Mouse (Mus musculus) limb, embryonic 12.5 days (tissue): Measurements from ENCODE around the gene 4933402D24Rik. TPM values are rescaled to one million over a fixed set of nuclear protein-coding genes. Genes with fewer than 3 reads are reported as not detected.

Source experiments
- ATAC-seq: fragments of 200-750 bp; cut with Nextera tagmentation; 2 replicates; pipeline ENCODE4 v1.8.0; 2017; ENCODE audit warnings: low read depth, moderate TSS enrichment; ENCODE audit not compliant: insufficient number of reproducible peaks, insufficient read depth, low FRiP score, low TSS enrichment
- H3K27ac ChIP-seq: fragments of 300-500 bp; sonication (generic); 2 replicates; pipeline ENCODE4 v1.5.1; 2016; ENCODE audit warnings: mild to moderate bottlenecking, moderate library complexity
- H3K27me3 ChIP-seq: fragments of 300-500 bp; sonication (generic); 2 replicates; pipeline ENCODE4 v1.6.1; 2016; ENCODE audit warnings: mild to moderate bottlenecking, moderate library complexity
- H3K36me3 ChIP-seq: fragments of 300-500 bp; sonication (generic); 2 replicates; pipeline ENCODE4 v1.6.1; 2016; ENCODE audit warnings: mild to moderate bottlenecking, moderate library complexity
- H3K4me1 ChIP-seq: fragments of 300-500 bp; sonication (generic); replicated peaks from 2 replicates; pipeline ENCODE4 v1.6.1; 2016
- H3K4me2 ChIP-seq: fragments of 300-500 bp; sonication (generic); 2 replicates; pipeline ENCODE4 v1.6.1; 2016; ENCODE audit warnings: mild to moderate bottlenecking, moderate library complexity
- H3K4me3 ChIP-seq: fragments of 300-500 bp; sonication (generic); replicated peaks from 2 replicates; pipeline ENCODE4 v1.5.1; 2016; ENCODE audit warnings: mild to moderate bottlenecking
- H3K9ac ChIP-seq: fragments of 300-500 bp; sonication (generic); replicated peaks from 2 replicates; pipeline ENCODE4 v1.6.1; 2016; ENCODE audit warnings: mild to moderate bottlenecking, moderate library complexity
- H3K9me3 ChIP-seq: fragments of 300-500 bp; sonication (generic); 2 replicates; pipeline ENCODE4 v1.6.1; 2016; ENCODE audit warnings: mild to moderate bottlenecking, moderate library complexity
- WGBS: fragments of 180-500 bp; shearing (Covaris S2); methylation state at CpG from one replicate; pipeline ENCODE4 v1.1.7; 2016; 5-methylcytosine and 5-hydroxymethylcytosine counted together
- polyA plus RNA-seq: library from polyadenylated mRNA; unstranded; fragments of >200 nt; fragmentation: Nextera tagmentation; extraction: Ambion mirVana; gene quantifications from 2 replicates; pipeline ENCODE4 v1.2.1, GENCODE M21; 2016

4933402D24Rik gene
- polyA plus RNA-seq, 1 experiment from 2014 or later, result 0.23 TPM

DNA sequence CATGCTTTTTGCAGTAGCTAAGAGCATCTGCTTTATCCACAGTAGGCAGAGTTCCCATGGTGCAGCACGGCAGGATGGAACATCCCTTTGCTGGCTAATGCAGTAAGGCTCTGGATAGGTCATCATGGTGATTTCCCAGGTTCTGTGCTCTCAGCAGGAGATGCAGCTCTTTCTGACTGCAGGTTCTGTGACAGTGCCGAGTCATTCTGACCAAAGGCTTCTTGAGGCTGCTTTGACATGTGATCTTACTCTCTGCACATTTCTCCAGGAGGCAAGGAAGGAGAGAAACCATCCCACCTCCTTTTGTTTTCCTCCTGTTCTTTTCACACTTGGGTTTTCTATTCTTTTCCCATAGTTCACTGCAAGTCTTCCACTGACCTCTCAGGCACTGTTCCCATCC lies 13.1 kb downstream of the 4933402D24Rik start:
- H3K4me3 ChIP-seq, result no peak overlapping the region
- H3K9ac ChIP-seq, result no peak overlapping the region
- no peaks in the 10 kb centered on the region for H3K4me1 ChIP-seq
- H3K36me3 ChIP-seq, result peaks cover 17% of the 10 kb centered on the region
- no peaks in the 10 kb centered on the region for H3K9me3 ChIP-seq
- no peak for ATAC-seq
- 63% methylated on average over 2 of the region's 2 CpGs for WGBS
- H3K27me3 ChIP-seq, result no peaks in the 10 kb centered on the region
- no peak overlapping the region for H3K4me2 ChIP-seq
- H3K27ac ChIP-seq, result no peak overlapping the region

DNA sequence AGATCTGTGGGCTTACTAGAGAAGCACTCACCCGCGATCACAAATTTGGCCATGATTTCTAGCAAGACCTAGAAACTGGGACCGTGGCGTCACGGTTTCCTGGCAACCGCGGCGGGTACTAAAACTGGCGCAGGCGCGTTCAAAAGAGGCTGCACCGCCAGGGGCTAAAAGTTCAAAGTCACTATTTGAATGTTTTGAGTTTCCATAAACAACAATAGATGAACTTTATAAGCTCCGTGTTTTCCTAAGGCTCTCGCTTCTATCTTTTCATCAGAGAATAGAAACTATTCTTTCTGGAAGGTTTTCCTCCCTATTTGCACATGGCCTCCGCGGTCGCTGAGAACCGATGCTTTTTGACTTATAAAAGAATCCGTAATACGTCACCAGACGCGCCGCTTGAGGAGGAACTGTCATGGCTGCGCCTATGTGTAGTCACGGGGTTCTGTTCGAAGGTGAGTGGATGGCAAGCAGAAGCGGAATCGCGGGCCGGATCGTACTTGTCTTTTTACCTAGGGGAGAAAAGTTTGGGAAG lies 38.8 kb downstream of the 4933402D24Rik start, which contains the start of the genes Mdh1b and Fastkd2:
Mdh1b (minus strand) TSS at position 79 of the 532 bp plus-strand sequence.
Fastkd2 (plus strand) TSS at position 375 of the 532 bp plus-strand sequence.
- peak within 1 kb of the TSS; percentile 66 for H3K9ac ChIP-seq
- H3K4me3 ChIP-seq, result peak within 1 kb of the TSS; percentile 68
- H3K27me3 ChIP-seq, result no peaks in the 10 kb centered on the region
- WGBS, result under 1% methylated on average over 31 of the region's 31 CpGs
- H3K27ac ChIP-seq, result no peak within 1 kb of the TSS
- H3K9me3 ChIP-seq, result no peaks in the 10 kb centered on the region
- ATAC-seq, result peak; percentile 88
- no peaks in the 10 kb centered on the region for H3K36me3 ChIP-seq
- peak within 1 kb of the TSS; percentile 68 for H3K4me2 ChIP-seq
- H3K4me1 ChIP-seq, result peaks cover 17% of the 10 kb centered on the region

DNA sequence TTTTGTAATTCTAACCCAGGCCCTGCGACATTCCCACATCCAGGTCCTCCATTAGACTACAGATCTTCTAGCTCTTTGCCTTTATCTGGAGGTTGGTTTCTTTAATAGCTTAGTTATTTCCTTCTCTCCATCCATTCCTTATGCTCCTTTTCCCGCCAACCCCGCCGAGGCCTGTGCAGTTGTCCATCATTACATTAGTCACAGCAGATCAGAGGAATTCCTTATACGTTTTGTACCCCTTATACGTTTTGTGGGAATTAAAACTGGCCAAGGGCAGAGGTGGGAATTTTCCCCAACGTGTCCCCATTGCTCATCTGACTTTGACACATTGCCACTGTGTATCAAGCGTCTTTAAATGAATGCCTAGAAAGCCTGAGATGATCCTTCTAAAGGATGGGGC lies 39.3 kb downstream of the 4933402D24Rik start:
- no peaks in the 10 kb centered on the region for H3K27me3 ChIP-seq
- no peaks in the 10 kb centered on the region for H3K9me3 ChIP-seq
- H3K4me2 ChIP-seq, result peak overlapping the region; percentile 68
- peaks cover 17% of the 10 kb centered on the region for H3K4me1 ChIP-seq
- no peak overlapping the region for H3K9ac ChIP-seq
- no peak overlapping the region for H3K27ac ChIP-seq
- H3K4me3 ChIP-seq, result peak overlapping the region; percentile 68
- ATAC-seq, result 0 out of 2 replicates have a peak, but pooled peaks have one; percentile 19
- H3K36me3 ChIP-seq, result no peaks in the 10 kb centered on the region
- WGBS, result 46% methylated on average over 8 of the region's 8 CpGs

DNA sequence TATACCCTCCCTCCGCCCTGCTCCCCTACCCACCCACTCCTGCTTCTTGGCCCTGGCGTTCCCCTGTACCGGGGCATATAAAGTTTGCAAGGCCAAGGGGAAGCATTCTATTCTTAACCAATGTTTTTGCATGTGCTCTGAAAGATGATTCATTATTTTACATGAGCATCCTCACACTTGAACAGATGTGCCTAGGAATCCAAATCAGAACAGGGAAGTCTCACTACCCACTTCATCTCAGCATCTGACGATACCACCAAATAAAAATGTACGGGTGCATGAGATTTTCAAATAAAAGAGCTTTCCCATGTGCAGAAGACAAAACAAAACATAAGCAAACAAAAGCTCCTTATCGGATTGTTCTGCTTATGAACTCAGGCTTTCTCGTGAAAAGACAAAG lies 48.9 kb downstream of the 4933402D24Rik start:
- no peak overlapping the region for H3K4me2 ChIP-seq
- H3K9ac ChIP-seq, result no peak overlapping the region
- no peaks in the 10 kb centered on the region for H3K9me3 ChIP-seq
- H3K4me1 ChIP-seq, result no peaks in the 10 kb centered on the region
- no peak overlapping the region for H3K4me3 ChIP-seq
- 87% methylated on average over 7 of the region's 7 CpGs for WGBS
- H3K27me3 ChIP-seq, result 0 out of 2 replicates have a peak, but pooled peaks cover 2% of the 10 kb centered on the region
- no peaks in the 10 kb centered on the region for H3K36me3 ChIP-seq
- ATAC-seq, result no peak
- no peak overlapping the region for H3K27ac ChIP-seq

GRCm38 (mm10) chr1:63708876-63709275 lies 60.2 kb downstream of the 4933402D24Rik start:
- no peak for ATAC-seq
- WGBS, result 70% methylated on average over 3 of the region's 3 CpGs
- no peak overlapping the region for H3K9ac ChIP-seq

DNA sequence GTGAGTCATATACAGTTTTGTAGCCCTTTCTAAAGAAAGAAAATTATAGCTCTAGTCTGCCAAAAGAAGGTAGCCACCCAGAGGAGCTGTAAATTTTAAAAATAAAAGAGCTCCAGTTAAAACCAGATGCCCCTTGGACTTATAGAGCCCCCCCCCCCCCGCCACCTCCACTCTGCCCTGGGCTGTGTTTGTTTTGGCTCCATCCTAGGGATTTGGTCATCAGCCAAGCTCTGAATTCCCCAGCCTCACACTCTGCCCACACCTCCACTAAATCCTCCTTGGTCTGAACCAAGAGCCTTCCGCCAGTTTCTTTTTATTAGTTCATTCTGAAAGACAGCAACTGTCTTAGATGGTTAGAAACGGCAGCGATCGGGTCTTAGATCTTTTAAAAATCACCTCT lies 63.3 kb downstream of the 4933402D24Rik start:
- no peaks in the 10 kb centered on the region for H3K36me3 ChIP-seq
- H3K4me3 ChIP-seq, result no peak overlapping the region
- peak overlapping the region; percentile 30; the same call in 1 of the 2 replicates for H3K27ac ChIP-seq
- peaks cover 10% of the 10 kb centered on the region for H3K4me1 ChIP-seq
- ATAC-seq, result peak; percentile 85; the same call in 1 of the 2 replicates
- 34% methylated on average over 5 of the region's 5 CpGs for WGBS
- H3K27me3 ChIP-seq, result peaks cover 8% of the 10 kb centered on the region
- H3K4me2 ChIP-seq, result no peak overlapping the region
- 0 out of 2 replicates have a peak, but pooled peaks cover 5% of the 10 kb centered on the region for H3K9me3 ChIP-seq
- H3K9ac ChIP-seq, result no peak overlapping the region

More at GRCm38 (mm10) chr1:63708876-63709275, 60.2 kb downstream of the 4933402D24Rik start:
- no peaks in the 10 kb centered on the region for H3K36me3 ChIP-seq
- H3K9me3 ChIP-seq, result 0 out of 2 replicates have a peak, but pooled peaks cover 4% of the 10 kb centered on the region
- peaks cover 10% of the 10 kb centered on the region; the same call in 1 of the 2 replicates for H3K27me3 ChIP-seq
- no peak overlapping the region for H3K4me2 ChIP-seq
- no peak overlapping the region for H3K27ac ChIP-seq
- H3K4me3 ChIP-seq, result no peak overlapping the region
- peaks cover 10% of the 10 kb centered on the region for H3K4me1 ChIP-seq

Other genes with a start within 250 kb of the 4933402D24Rik start
- gene Gm39653, start 153.3 kb downstream of the 4933402D24Rik start, polyA plus RNA-seq, result not detected in 2 replicates
- not detected in 2 replicates for gene Dytn, start 82.3 kb downstream of the 4933402D24Rik start, polyA plus RNA-seq
- not detected in 2 replicates for gene Mdh1b, start 38.9 kb downstream of the 4933402D24Rik start, polyA plus RNA-seq
- gene Fastkd2, start 38.7 kb downstream of the 4933402D24Rik start, polyA plus RNA-seq, result 61.5 and 65.5 TPM in 2 replicates